Mouse (Mus musculus) ovary, postnatal 10 days (tissue): ENCODE data around the gene Fam129a.

ENCODE experiments used
- DNase-seq: peaks from one replicate; pipeline ENCODE4 v3.0.0; 2022; ENCODE audit warnings: low spot score

Fam129a gene

DNA sequence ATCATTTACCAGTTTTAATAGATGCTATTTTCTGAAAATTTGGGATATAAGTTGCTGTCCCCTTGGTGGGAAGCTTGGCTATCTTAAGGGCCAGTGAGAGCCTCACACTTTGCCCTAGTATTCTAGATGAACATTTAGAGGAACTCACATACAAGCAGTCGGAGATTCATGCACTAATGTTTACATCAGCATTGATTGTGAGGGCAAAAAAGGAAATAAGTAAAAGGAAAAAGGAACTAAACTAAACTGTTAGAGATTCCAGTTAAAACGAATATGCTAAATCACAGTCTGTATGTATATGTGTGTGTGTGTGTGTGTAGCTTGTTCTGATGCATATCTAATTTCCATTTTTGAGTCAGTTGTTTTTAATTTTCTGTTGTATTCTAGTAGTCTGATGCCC, 54.7 kb downstream of the Fam129a start:
- no peak for DNase-seq

- DNase-seq, result no peak
Observed at GRCm38 (mm10) chr1:151626631-151627030, 55.6 kb downstream of the Fam129a start.

- no peak for DNase-seq
Observed at GRCm38 (mm10) chr1:151627141-151627540, 56.2 kb downstream of the Fam129a start.

- DNase-seq, result no peak
Observed at GRCm38 (mm10) chr1:151629591-151630250, 58.7 kb downstream of the Fam129a start.

DNA sequence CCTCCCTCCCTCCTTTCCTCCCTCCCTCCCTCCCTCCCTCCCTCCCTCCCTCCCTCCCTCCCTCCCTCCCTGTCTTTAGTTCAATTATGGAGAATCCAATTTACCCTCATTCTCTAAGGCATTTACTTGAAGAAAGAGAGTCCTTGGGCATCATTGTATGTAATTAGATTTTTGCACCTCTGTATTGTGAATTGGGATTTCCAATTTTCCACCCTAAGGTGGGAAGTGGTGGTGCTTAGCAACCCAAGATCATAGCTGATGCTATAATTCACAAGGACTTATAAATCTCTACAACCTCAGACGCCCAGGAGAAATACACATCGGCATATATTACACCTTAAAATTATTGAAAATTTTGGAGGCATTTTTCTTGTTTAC, 59.3 kb downstream of the Fam129a start:
- DNase-seq, result no peak

- DNase-seq, result no peak
Observed at GRCm38 (mm10) chr1:151631061-151631460, 60.1 kb downstream of the Fam129a start.

GRCm38 (mm10) chr1:151631703-151632294, 60.8 kb downstream of the Fam129a start:
- no peak for DNase-seq

DNA sequence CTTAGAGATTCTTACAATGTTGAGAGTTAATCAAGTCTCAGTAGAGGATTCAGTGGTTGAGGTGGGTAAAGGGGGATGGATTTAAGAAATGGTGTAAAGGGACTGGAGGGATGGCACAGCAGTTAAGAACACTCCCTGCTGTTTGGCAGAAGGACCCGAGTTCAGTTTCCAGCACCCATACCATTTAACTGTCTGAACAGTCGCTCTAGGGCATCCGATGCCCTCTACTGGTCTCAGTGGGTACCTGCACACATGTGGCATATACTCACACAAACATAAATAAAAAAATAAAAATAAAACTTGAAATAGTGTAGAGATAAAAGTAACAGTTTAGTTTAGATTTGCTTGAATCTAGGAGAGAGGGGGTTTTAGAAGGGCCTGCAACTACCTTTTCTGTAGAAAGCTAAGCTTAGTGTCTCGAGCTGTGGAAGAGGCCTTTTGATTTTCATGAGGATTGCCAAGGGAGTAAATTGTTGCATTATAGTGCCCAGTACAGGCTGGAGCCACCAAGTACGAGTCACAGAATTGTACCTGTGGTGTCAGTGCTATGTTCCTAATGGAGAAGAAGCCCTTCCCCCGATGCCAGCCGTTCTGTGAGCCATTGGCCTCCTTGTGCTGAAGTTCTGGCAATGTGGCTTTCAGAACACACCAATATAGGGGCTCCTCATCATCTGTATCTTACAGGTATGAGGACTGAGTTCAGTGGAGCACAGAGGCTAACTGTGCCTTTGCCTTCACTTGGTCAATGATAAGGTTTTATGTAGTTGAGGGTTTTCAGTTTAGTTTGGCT, 61.8 kb downstream of the Fam129a start:
- no peak for DNase-seq

- DNase-seq, result no peak
Observed at GRCm38 (mm10) chr1:151636637-151637036, 65.7 kb downstream of the Fam129a start.

DNA sequence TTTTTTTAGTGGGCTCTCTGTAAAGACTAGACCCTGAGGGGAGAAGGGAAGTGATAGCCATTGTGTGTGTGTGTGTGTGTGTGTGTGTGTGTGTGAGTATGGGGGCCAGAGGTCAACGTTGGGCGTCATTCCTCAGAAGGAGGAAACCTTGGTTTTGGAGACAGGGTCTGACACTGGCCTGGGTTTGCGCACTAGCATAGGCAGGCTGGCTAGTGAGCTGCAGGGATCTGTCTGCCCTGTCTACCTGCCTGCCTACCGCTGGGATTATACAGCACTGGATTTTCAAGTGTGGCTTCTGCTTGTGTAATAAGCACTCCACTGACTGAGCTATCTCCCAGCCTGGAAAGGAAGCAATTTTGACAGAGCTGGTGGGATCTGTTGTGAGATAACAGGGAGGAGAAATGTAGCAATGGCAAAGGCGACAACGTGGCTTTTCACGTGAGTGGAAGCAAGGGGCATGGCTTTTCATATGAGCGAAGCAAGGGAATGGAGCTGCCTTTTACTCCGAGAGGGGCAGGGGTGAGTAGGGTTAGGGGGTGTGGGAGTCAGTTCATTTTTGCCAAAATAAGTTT, 66.5 kb downstream of the Fam129a start:
- no peak for DNase-seq

DNA sequence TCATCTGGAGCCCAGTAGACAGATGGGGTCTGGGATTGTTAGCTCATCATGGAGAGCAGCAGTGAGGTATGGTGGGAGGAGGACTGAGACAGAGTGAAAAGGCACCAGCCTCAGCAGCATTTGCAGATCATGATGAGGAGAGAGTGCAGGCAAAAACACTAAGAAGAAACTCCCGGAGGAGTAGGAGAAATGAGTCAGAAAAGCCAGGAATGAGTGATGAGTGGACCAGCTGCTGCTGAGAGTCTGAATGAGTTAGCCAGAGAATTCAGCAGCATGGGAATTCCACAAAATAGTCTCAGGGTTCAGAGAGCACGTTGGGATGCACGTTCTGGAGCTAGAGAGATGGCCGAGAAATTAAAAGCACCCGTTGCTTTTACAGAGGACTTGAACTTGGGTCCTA, 67.4 kb downstream of the Fam129a start:
- no peak for DNase-seq

GRCm38 (mm10) chr1:151638770-151639169, 67.8 kb downstream of the Fam129a start:
- DNase-seq, result no peak

- DNase-seq, result no peak
Observed at GRCm38 (mm10) chr1:151646380-151646779, 75.4 kb downstream of the Fam129a start.

DNA sequence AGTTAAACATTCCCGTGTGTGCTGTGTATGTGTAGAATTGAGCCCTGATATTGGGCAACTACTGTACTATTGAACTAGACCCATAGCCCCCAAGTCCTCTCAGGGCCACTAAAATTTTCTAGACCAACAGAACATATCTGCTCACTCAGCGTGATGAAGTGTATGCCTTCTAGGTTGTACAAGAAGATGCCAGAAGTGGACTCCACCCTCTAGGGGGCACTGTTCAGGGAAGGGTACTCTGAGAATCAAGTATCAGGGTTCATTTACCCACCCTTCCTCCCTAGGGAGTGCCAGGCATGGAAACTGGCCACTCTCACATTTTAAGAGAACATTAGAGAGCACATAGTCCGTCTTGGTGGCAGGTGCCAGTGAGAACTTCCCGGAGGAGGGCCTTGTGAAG, 77.1 kb downstream of the Fam129a start:
- no peak for DNase-seq

DNA sequence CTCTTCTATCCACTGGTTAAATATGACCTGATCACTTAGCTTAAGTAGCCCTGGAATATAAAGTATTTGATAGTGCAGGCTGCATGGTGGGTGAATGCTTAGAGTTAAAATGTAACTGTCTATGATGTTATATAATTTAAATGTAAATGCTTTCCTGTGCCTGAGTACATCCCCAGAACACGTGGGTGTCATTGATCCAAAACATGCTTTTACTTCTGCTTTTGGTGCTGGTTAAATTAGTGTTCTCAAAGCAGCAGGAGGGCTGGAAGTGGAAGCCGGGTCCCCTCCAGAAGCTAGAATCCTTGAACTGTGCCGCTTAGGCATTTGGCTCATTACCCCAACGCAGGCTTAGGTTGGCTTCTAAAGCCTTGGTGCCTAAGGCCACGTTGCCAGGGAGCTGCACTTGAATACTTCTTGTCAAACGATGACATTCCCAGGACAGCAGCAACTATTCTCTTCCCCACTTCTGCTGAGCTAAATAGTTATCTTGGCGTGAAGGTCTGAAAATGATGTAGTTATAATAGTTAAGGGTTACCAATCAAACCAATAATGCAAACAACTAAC, 86.1 kb downstream of the Fam129a start:
- DNase-seq, result no peak

GRCm38 (mm10) chr1:151658291-151658830, 87.4 kb downstream of the Fam129a start:
- no peak for DNase-seq

GRCm38 (mm10) chr1:151659636-151660035, 88.7 kb downstream of the Fam129a start:
- DNase-seq, result no peak

- DNase-seq, result no peak
Observed at GRCm38 (mm10) chr1:151660251-151660650, 89.3 kb downstream of the Fam129a start.

- DNase-seq, result no peak
Observed at GRCm38 (mm10) chr1:151660883-151661282, 89.9 kb downstream of the Fam129a start.

GRCm38 (mm10) chr1:151661684-151662439, 90.9 kb downstream of the Fam129a start:
- no peak for DNase-seq

GRCm38 (mm10) chr1:151662958-151663357, 92.0 kb downstream of the Fam129a start:
- no peak for DNase-seq

DNA sequence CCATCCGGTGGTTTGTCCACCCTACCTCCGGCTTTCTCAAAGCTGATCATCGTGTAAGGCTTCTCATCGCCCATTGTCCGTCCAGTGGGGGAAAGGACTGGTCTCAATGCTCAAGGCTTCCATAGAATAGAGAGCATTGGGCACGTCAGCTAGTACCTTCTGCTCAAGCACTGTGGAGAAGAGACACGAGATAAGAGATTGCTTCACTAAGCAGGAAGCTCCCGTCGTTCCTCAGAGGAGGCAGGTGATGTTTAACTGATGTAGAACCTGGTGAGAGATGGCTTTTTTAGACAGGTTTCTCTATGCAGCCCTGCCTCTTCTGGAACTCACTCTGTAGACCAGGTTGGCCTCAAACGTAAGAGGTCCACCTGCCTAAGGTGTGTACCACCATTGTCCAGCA, 93.4 kb downstream of the Fam129a start:
- no peak for DNase-seq
